Mouse (Mus musculus): ENCODE results near the gene Ogfod2. TPM values are rescaled to one million over a fixed set of nuclear protein-coding genes. Genes with fewer than 3 reads are reported as not detected.

The Ogfod2 gene
- polyA plus RNA-seq (2015; fragmentation: Nextera tagmentation; extraction: Ambion mirVana): 29.4 and 34.0 TPM in 2 replicates

DNA sequence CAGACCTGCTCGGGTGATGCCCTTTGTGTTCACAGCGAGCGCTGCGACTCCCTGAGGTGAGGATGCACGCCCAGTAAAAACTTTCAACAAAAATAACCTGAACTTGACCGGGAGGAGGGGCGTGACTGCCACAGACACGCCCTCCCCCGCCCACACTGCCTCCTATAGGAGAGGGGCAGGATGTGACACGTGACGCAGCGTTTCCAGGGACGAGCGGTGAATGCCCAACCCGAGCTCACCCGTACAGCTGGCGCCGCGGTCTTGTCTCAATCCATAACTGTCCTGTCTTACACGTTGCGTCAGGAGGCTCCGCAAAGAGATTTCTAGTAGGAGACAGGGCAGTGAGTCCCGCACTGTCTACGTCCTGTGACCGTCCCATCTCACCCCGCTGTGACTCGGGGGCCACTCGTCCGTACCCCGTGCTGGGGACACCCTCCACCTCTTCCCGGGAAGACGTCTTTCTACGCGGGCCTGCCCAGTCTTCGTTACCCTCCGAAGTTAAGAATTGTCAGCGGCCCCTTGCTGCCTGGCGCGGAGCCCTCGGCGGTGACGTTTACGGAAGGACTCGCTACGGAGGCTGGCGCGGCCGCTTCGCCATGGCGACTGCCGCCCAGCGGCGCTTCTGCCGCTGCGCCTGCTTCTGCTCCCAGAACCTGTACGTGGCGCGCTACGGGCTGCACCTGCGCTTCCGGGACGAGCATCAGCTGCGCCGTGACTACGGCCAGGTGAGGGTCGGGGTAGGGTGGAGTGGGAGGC lies at the start of gene Ogfod2:
Gene Ogfod2, plus strand, starts transcription at position 556 of the 756 bp plus-strand sequence.
- peak; percentile 98 for ATAC-seq (ENCODE audit: low FRiP score)
- no peaks in the 10 kb centered on the region for H3K9me3 ChIP-seq
- H3K4me2 ChIP-seq: peak within 1 kb of the TSS; percentile 91
- H3K27me3 ChIP-seq: no peaks in the 10 kb centered on the region
- H3K9ac ChIP-seq: peak within 1 kb of the TSS; percentile 85
- peak within 1 kb of the TSS; percentile 87 for H3K4me3 ChIP-seq
- 3% methylated on average over 66 of the region's 66 CpGs for WGBS
- H3K36me3 ChIP-seq: peaks cover 11% of the 10 kb centered on the region
- peaks cover 45% of the 10 kb centered on the region for H3K4me1 ChIP-seq (replicated peaks)
- peak within 1 kb of the TSS; percentile 96 for H3K27ac ChIP-seq

DNA sequence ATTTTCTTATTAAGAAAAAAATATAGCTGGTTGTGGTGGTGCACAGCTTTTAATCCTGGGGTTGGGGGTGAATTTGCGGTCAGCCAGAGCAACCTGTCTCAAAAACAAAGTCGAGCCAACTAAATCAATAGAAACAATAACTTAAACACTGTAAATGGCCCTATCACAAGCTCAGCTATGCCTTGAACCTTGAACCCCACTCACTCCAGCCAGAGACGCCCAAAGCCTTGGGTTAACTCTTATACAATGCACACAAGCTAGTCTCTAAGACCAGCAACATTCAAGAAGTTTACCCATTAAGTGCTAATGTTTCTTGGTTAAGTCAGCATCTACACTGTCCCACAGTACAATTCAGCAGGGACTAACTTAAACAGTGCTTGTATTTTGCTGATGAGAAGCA lies 42.4 kb upstream of the Ogfod2 start:
- Histone ChIP-seq H3K4me1 (replicated peaks) (peaks cover 13% of the 10 kb centered on the region), H3K36me3 (no peaks in the 10 kb centered on the region), H3K27ac (no peak overlapping the region), H3K4me2 (no peak overlapping the region), H3K9ac (no peak overlapping the region), H3K4me3 (no peak overlapping the region), H3K27me3 (no peaks in the 10 kb centered on the region), H3K9me3 (no peaks in the 10 kb centered on the region)
- WGBS: 90% methylated on average over 3 of the region's 3 CpGs
- ATAC-seq (ENCODE audit: low FRiP score): no peak

- WGBS: 53% methylated on average over 9 of the region's 9 CpGs
- H3K27ac ChIP-seq: 0 out of 2 replicates have a peak overlapping the region, but pooled peaks have one; percentile 23
- no peak overlapping the region for H3K9ac ChIP-seq
- H3K9me3 ChIP-seq: no peaks in the 10 kb centered on the region
- 0 out of 2 replicates have a peak, but pooled peaks cover 3% of the 10 kb centered on the region for H3K27me3 ChIP-seq
- no peak overlapping the region for H3K4me2 ChIP-seq
- peaks cover 41% of the 10 kb centered on the region for H3K4me1 ChIP-seq (replicated peaks)
- no peak overlapping the region for H3K4me3 ChIP-seq
- ATAC-seq (ENCODE audit: low FRiP score): no peak
- no peaks in the 10 kb centered on the region for H3K36me3 ChIP-seq
Measured at GRCm38 (mm10) chr5:124073682-124074081, 38.4 kb upstream of the Ogfod2 start.

- 0 out of 2 replicates have a peak overlapping the region, but pooled peaks have one; percentile 1 for H3K27ac ChIP-seq
- ATAC-seq (ENCODE audit: low FRiP score): no peak
- H3K9me3 ChIP-seq: no peaks in the 10 kb centered on the region
- WGBS: 58% methylated on average over 10 of the region's 10 CpGs
- no peak overlapping the region for H3K9ac ChIP-seq
- 0 out of 2 replicates have a peak, but pooled peaks cover 3% of the 10 kb centered on the region for H3K27me3 ChIP-seq
- H3K4me3 ChIP-seq: no peak overlapping the region
- peaks cover 53% of the 10 kb centered on the region for H3K4me1 ChIP-seq (replicated peaks)
- H3K36me3 ChIP-seq: no peaks in the 10 kb centered on the region
- no peak overlapping the region for H3K4me2 ChIP-seq
Measured at GRCm38 (mm10) chr5:124074845-124075307, 37.2 kb upstream of the Ogfod2 start.

GRCm38 (mm10) chr5:124075716-124076115 lies 36.4 kb upstream of the Ogfod2 start:
- H3K4me3 ChIP-seq: no peak overlapping the region
- WGBS: 77% methylated on average over 9 of the region's 9 CpGs

DNA sequence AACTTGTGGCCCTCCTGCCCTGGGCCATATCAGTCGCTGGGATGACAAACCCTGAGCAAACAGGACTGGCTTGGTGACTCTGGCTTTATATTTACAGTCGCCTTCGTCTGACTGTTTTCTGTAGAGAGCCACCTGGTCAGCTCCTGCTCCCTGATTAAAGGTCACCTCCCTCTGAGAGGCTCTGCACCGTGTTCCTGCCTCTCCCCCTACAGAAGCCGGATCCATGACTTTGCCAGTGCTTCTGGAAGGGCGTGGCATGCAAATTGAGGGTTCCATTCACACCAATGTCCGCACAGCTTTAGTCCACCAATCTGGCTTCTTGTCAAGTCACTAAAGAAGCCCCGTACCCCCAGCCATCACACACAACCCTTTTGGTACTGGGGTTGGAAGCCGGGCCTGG lies 35.5 kb upstream of the Ogfod2 start:
- no peak overlapping the region for H3K4me2 ChIP-seq
- WGBS: 58% methylated on average over 9 of the region's 9 CpGs
- H3K9ac ChIP-seq: no peak overlapping the region
- peaks cover 55% of the 10 kb centered on the region for H3K4me1 ChIP-seq (replicated peaks)
- 0 out of 2 replicates have a peak, but pooled peaks cover 3% of the 10 kb centered on the region for H3K27me3 ChIP-seq
- H3K36me3 ChIP-seq: no peaks in the 10 kb centered on the region
- H3K9me3 ChIP-seq: no peaks in the 10 kb centered on the region
- no peak overlapping the region for H3K27ac ChIP-seq
- no peak for ATAC-seq (ENCODE audit: low FRiP score)
- H3K4me3 ChIP-seq: no peak overlapping the region

More at GRCm38 (mm10) chr5:124075716-124076115, 36.4 kb upstream of the Ogfod2 start:
- H3K4me1 ChIP-seq (replicated peaks): peaks cover 55% of the 10 kb centered on the region
- no peak overlapping the region for H3K27ac ChIP-seq
- 0 out of 2 replicates have a peak, but pooled peaks cover 3% of the 10 kb centered on the region for H3K27me3 ChIP-seq
- H3K4me2 ChIP-seq: no peak overlapping the region
- no peaks in the 10 kb centered on the region for H3K36me3 ChIP-seq
- no peaks in the 10 kb centered on the region for H3K9me3 ChIP-seq
- H3K9ac ChIP-seq: no peak overlapping the region
- no peak for ATAC-seq (ENCODE audit: low FRiP score)

DNA sequence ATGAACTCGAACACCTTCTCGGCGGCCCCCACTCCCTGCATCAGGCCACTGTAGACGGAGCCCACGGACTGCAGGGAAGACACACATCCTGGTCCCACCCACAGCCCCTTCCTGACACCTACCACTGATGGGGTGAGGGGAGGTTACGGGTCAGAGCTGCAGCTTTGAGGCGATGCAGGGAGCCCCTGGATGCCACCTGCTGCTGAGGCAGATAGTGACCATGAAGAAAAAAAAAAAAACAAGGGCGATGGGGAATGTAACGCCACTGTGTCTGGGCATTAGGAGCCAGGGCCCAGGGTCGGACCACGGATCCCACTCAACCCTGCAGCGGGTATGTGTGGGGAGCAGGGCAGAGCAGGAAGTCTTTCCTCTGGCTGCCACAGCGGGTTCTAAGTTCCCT lies 34.9 kb upstream of the Ogfod2 start:
- 81% methylated on average over 13 of the region's 13 CpGs for WGBS

GRCm38 (mm10) chr5:124077856-124078460 lies 34.1 kb upstream of the Ogfod2 start:
- Histone ChIP-seq H3K4me1 (replicated peaks) (peaks cover 49% of the 10 kb centered on the region), H3K9ac (peak overlapping the region; percentile 29; the same call in 1 of the 2 replicates), H3K27ac (peak overlapping the region; percentile 80), H3K4me3 (no peak overlapping the region), H3K27me3 (0 out of 2 replicates have a peak, but pooled peaks cover 3% of the 10 kb centered on the region), H3K4me2 (no peak overlapping the region), H3K36me3 (no peaks in the 10 kb centered on the region), H3K9me3 (no peaks in the 10 kb centered on the region)
- ATAC-seq (ENCODE audit: low FRiP score): no peak
- 63% methylated on average over 6 of the region's 6 CpGs for WGBS

More for the DNA sequence above, 34.9 kb upstream of the Ogfod2 start:
- Histone ChIP-seq H3K36me3 (no peaks in the 10 kb centered on the region), H3K9me3 (no peaks in the 10 kb centered on the region), H3K9ac (peak overlapping the region; percentile 24; the same call in 1 of the 2 replicates), H3K4me2 (no peak overlapping the region), H3K27ac (no peak overlapping the region), H3K4me3 (no peak overlapping the region), H3K4me1 (replicated peaks) (peaks cover 49% of the 10 kb centered on the region), H3K27me3 (0 out of 2 replicates have a peak, but pooled peaks cover 3% of the 10 kb centered on the region)
- ATAC-seq (ENCODE audit: low FRiP score): no peak

DNA sequence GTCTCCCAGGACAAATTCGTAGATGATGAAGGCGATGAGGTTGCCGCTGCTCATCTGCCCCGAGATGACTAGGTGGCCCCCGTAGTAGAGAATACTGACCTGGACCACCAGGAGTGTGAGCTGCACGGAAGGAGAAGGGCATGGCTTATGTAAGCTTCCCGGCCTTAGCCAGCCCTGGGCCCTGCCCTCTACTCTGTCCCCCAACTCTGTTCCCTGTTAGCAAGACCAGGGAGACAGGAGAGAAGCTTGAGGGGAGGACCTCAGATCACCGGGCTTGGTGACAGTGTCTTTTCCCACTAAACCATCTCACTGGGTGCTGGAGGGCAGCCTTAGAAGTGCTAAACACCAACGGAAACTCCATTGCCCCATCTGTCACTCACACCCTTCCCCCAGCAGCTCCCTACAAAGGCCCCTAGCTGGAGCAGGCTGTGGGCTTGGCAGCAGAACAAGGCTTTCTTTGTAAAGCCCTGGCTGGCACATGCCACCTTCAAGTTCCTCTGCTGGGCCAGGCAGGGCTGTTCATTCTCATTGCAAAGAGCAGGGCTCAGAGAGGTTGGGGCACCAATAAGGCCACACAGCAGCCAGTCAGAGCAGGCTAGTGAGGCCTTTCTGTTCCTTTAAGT lies 33.2 kb upstream of the Ogfod2 start:
- WGBS: 55% methylated on average over 9 of the region's 9 CpGs
- 0 out of 2 replicates have a peak overlapping the region, but pooled peaks have one; percentile 1 for H3K4me2 ChIP-seq

GRCm38 (mm10) chr5:124079880-124080279 lies 32.2 kb upstream of the Ogfod2 start:
- Histone ChIP-seq H3K4me3 (no peak overlapping the region), H3K27me3 (0 out of 2 replicates have a peak, but pooled peaks cover 3% of the 10 kb centered on the region), H3K9ac (no peak overlapping the region), H3K4me2 (no peak overlapping the region), H3K27ac (no peak overlapping the region), H3K9me3 (no peaks in the 10 kb centered on the region), H3K4me1 (replicated peaks) (peaks cover 42% of the 10 kb centered on the region), H3K36me3 (no peaks in the 10 kb centered on the region)
- no peak for ATAC-seq (ENCODE audit: low FRiP score)
- WGBS: 94% methylated on average over 17 of the region's 17 CpGs

More for the DNA sequence above, 33.2 kb upstream of the Ogfod2 start:
- Histone ChIP-seq H3K36me3 (no peaks in the 10 kb centered on the region), H3K9ac (0 out of 2 replicates have a peak overlapping the region, but pooled peaks have one; percentile 24), H3K9me3 (no peaks in the 10 kb centered on the region), H3K4me3 (no peak overlapping the region), H3K27me3 (0 out of 2 replicates have a peak, but pooled peaks cover 3% of the 10 kb centered on the region), H3K27ac (peak overlapping the region; percentile 80), H3K4me1 (replicated peaks) (peaks cover 42% of the 10 kb centered on the region)
- peak; percentile 69; the same call in 1 of the 2 replicates for ATAC-seq (ENCODE audit: low FRiP score)

DNA sequence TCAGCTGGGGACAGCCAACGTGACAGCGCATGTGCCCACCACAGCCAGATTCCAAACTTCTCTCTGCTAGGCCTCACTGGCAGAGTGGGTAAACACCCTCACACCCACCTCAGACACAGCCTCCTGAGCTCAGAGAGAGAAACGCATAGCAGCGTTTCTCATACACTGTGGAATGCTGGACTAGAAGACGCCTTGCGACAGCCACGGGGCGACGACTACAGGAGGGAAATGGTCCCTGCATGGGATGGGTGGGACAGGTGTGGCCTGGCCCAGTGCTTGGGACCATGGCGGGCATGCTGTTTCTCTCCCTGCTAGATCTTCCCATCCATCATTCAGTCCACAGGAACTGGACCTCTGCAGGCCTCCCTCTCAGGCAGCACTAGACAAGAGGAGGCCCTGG lies 29.6 kb upstream of the Ogfod2 start:
- H3K27ac ChIP-seq: no peak overlapping the region
- no peak for ATAC-seq (ENCODE audit: low FRiP score)
- no peaks in the 10 kb centered on the region for H3K36me3 ChIP-seq
- no peak overlapping the region for H3K4me2 ChIP-seq
- H3K9me3 ChIP-seq: no peaks in the 10 kb centered on the region
- H3K4me3 ChIP-seq: no peak overlapping the region
- peaks cover 29% of the 10 kb centered on the region for H3K4me1 ChIP-seq (replicated peaks)
- WGBS: 85% methylated on average over 10 of the region's 10 CpGs
- H3K9ac ChIP-seq: peak overlapping the region; percentile 29; the same call in 1 of the 2 replicates
- H3K27me3 ChIP-seq: 0 out of 2 replicates have a peak, but pooled peaks cover 7% of the 10 kb centered on the region

Data from hindbrain, embryonic 13.5 days (tissue).